Mouse (Mus musculus): Measurements from ENCODE around the gene Cxcl10. TPM values are rescaled to one million over a fixed set of nuclear protein-coding genes. Genes with fewer than 3 reads are reported as not detected.
A peak's percentile ranks its signal among the peaks of the same experiment; 100 is the strongest.

Gene Cxcl10
- total RNA-seq, 2 experiments from 2014 or later, result not detected

GRCm38 (mm10) chr5:92321631-92322400 lies 26.9 kb downstream of the Cxcl10 start:
- DNase-seq (ENCODE audit: low spot score in 2 of 2), result no peak

GRCm38 (mm10) chr5:92318596-92318995 lies 30.1 kb downstream of the Cxcl10 start:
- no peak for DNase-seq (ENCODE audit: low spot score in 2 of 2)

GRCm38 (mm10) chr5:92318119-92318518 lies 30.6 kb downstream of the Cxcl10 start:
- no peak for DNase-seq (ENCODE audit: low spot score in 2 of 2)

GRCm38 (mm10) chr5:92313776-92314175 lies 34.9 kb downstream of the Cxcl10 start:
- no peak for DNase-seq (ENCODE audit: low spot score in 2 of 2)

GRCm38 (mm10) chr5:92312046-92312715 lies 36.5 kb downstream of the Cxcl10 start:
- peak; percentile 78 to 96 for DNase-seq (ENCODE audit: low spot score in 2 of 2)

- peak; percentile 93 to 98 for DNase-seq (ENCODE audit: low spot score in 2 of 2)
These were observed 38.8 kb downstream of the Cxcl10 start, which contains the start of gene Sdad1 for GRCm38 (mm10) chr5:92309681-92310511. Gene Sdad1, minus strand, starts transcription at chr5:92310479.

- no peak for DNase-seq (ENCODE audit: low spot score in 2 of 2)
These were observed 44.4 kb downstream of the Cxcl10 start for GRCm38 (mm10) chr5:92304291-92304690.

GRCm38 (mm10) chr5:92302149-92302840 lies 46.4 kb downstream of the Cxcl10 start:
- no peak for DNase-seq (ENCODE audit: low spot score in 2 of 2)

Other genes starting within 250 kb of the Cxcl10 start
- 10 to 100 TPM; 80.8 to 82.3 TPM for gene Uso1, start 211.0 kb downstream of the Cxcl10 start, total RNA-seq (2021)
- not detected for gene U90926, start 133.5 kb downstream of the Cxcl10 start, total RNA-seq (2021)
- under 1 TPM; 0.58 to 0.62 TPM for gene Ppef2, start 92.6 kb downstream of the Cxcl10 start, total RNA-seq (2021)
- gene Naaa, start 70.7 kb downstream of the Cxcl10 start, total RNA-seq (2021), result 10 to 100 TPM; 50.4 to 52.2 TPM
- gene Sdad1, start 38.4 kb downstream of the Cxcl10 start, total RNA-seq (2021), result 10 to 100 TPM; 20.3 to 21.5 TPM
- gene Cxcl9, start 20.8 kb downstream of the Cxcl10 start, total RNA-seq (2021), result not detected
- 1 to 10 TPM; 2.2 to 4.2 TPM for gene Art3, start 17.1 kb downstream of the Cxcl10 start, total RNA-seq (2021)
- gene Nup54, start 86.3 kb upstream of the Cxcl10 start, total RNA-seq (2021), result 10 to 100 TPM; 29.6 to 32.0 TPM
- 10 to 100 TPM; 92.7 to 93.2 TPM for gene Scarb2, start 157.9 kb upstream of the Cxcl10 start, total RNA-seq (2021)
- 1 to 10 TPM in 1 of 2 experiments, under 1 TPM in 1; 0.48 to 1.1 TPM for gene Fam47e, start 206.2 kb upstream of the Cxcl10 start, total RNA-seq (2021)

Data from layer of hippocampus, adult 18-20 months (tissue).